Mouse (Mus musculus): ENCODE measurements around the gene Sstr4. TPM values are rescaled to one million over a fixed set of nuclear protein-coding genes. Genes with fewer than 3 reads are reported as not detected.

Gene Sstr4
- polyA plus RNA-seq, 1 experiment from 2014 or later: 3.5 TPM

Other genes with a start within 250 kb of the Sstr4 start
- 1.3 and 9.1 TPM in 2 replicates for gene Thbd, start 12.8 kb downstream of the Sstr4 start, polyA plus RNA-seq (2014; fragmentation: Nextera tagmentation; extraction: Ambion mirVana)
- 5.4 and 8.9 TPM in 2 replicates for gene Cd93, start 48.2 kb downstream of the Sstr4 start, polyA plus RNA-seq (2014; fragmentation: Nextera tagmentation; extraction: Ambion mirVana)

All from neural tube, embryonic 14.5 days (tissue).